Comparison of ENCODE assay signal across 27 mouse cellular contexts in the genomic region with DNA sequence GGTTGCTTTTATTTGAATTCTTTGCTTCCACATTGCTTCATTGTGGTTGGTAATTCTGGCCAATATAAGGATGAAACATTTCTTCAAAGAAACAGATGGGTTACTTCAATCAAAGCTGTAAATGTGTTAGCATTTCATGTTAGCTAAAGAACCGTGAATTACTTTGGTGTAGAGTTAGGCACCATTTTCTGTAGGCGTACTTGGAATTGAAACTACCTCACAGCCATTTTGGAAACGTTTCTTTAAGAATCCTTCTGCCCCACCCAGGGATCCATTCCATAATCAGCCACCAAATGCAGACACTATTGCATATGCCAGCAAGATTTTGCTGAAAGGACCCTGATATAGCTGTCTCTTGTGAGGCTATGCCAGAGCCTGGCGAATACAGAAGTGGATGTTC.
DNase-seq lines count a peak whose midpoint lies in the region; ATAC-seq and TF ChIP-seq lines count a peak whose summit lies in the region.
"Had no signal": no experiment of that assay in that cellular context is flagged by ENCODE, and none has a peak within 500 bp of the region (broad histone marks: within the 10 kb centered on the region; RNA-seq: fewer than 3 reads in every experiment).

No protein-coding gene starts in this region.

- no peak for TF ChIP-seq CTCF in brain, embryonic 14.5 days (IDR thresholded peaks at IDR 0.05; ENCODE audit: borderline replicate concordance, extremely low read depth, insufficient read depth, insufficient read length)

- H3K4me1 ChIP-seq in lung, embryonic 16.5 days (replicated peaks; ENCODE audit: control insufficient read depth, insufficient read depth, low read length) = no peaks in the 10 kb centered on the region
- H3K4me1 ChIP-seq: embryonic facial prominence, embryonic 12.5 days; embryonic facial prominence, embryonic 15.5 days; heart, embryonic 10.5 days; heart, embryonic 13.5 days had no signal

- peak; percentile 11 for DNase-seq in left cerebral cortex, adult 11 months (ENCODE audit: low spot score)
- DNase-seq in left cerebral cortex, adult 18-20 months (ENCODE audit: low spot score in 2 of 2) = no peak
- DNase-seq in lung, adult 18-20 months = no peak
- DNase-seq in brain, embryonic 14.5 days (ENCODE audit: low read depth) = peak; percentile 25
- no peak for DNase-seq in yolk sac, embryonic 10.5 days (ENCODE audit: low spot score)
- DNase-seq: adrenal gland, adult 2 months; adrenal gland, postnatal 14 days; B cell, adult 2 months; cerebellum, adult 11 months; cerebellum, adult 2 months; cerebellum, adult 9-11 months; cerebellum, postnatal 25 days; forebrain, postnatal 0 days; gastrocnemius, postnatal 10 days; gastrocnemius, postnatal 36 days; heart, adult 2 months; heart, postnatal 14 days; heart, postnatal 4 days had no signal

- H3K36me3 ChIP-seq in lung, embryonic 16.5 days (ENCODE audit: control insufficient read depth, insufficient read depth, low read length) = no peaks in the 10 kb centered on the region
- H3K36me3 ChIP-seq: embryonic facial prominence, embryonic 12.5 days; embryonic facial prominence, embryonic 15.5 days; heart, embryonic 10.5 days; heart, embryonic 13.5 days had no signal

- no peak for TF ChIP-seq POLR2A in brain, embryonic 14.5 days (IDR thresholded peaks at IDR 0.05; ENCODE audit: borderline replicate concordance, extremely low read depth, insufficient read depth, insufficient read length, poor library complexity, severe bottlenecking)

- H3K4me3 ChIP-seq in lung, embryonic 16.5 days (ENCODE audit: low read length) = no peak overlapping the region
- H3K4me3 ChIP-seq: embryonic facial prominence, embryonic 12.5 days; embryonic facial prominence, embryonic 15.5 days; heart, adult 2 months; heart, embryonic 10.5 days; heart, embryonic 13.5 days had no signal

- no peak overlapping the region for H3K4me2 ChIP-seq in lung, embryonic 16.5 days (ENCODE audit: low read depth, low read length)
- H3K4me2 ChIP-seq: embryonic facial prominence, embryonic 12.5 days; embryonic facial prominence, embryonic 15.5 days; heart, embryonic 13.5 days; hindbrain, embryonic 14.5 days had no signal

- WGBS in lung, embryonic 16.5 days = 62% methylated on average over 4 of the region's 4 CpGs

- no peaks in the 10 kb centered on the region for H3K9me3 ChIP-seq in lung, embryonic 16.5 days (ENCODE audit: control insufficient read depth, low read length)
- H3K9me3 ChIP-seq: embryonic facial prominence, embryonic 12.5 days; embryonic facial prominence, embryonic 15.5 days; heart, embryonic 10.5 days; heart, embryonic 13.5 days had no signal

- ATAC-seq in lung, embryonic 16.5 days (ENCODE audit: low read depth) = no peak
- ATAC-seq in CD4-positive, CD25-positive, alpha-beta regulatory T cell, adult 4 months = no peak
- ATAC-seq: forebrain, embryonic 14.5 days; forebrain, postnatal 0 days; hindbrain, postnatal 0 days had no signal

- H3K27me3 ChIP-seq in lung, embryonic 16.5 days (ENCODE audit: control insufficient read depth, insufficient read depth, low read depth, low read length) = no peaks in the 10 kb centered on the region
- H3K27me3 ChIP-seq: embryonic facial prominence, embryonic 12.5 days; embryonic facial prominence, embryonic 15.5 days; heart, embryonic 13.5 days had no signal

- no peak overlapping the region for H3K9ac ChIP-seq in lung, embryonic 16.5 days (ENCODE audit: low read length)
- H3K9ac ChIP-seq: embryonic facial prominence, embryonic 12.5 days; embryonic facial prominence, embryonic 15.5 days; forebrain, postnatal 0 days; heart, embryonic 13.5 days; hindbrain, embryonic 14.5 days had no signal

- peak overlapping the region; percentile 27; the same call in 1 of the 2 replicates for H3K27ac ChIP-seq in lung, embryonic 16.5 days (ENCODE audit: low read length)
- H3K27ac ChIP-seq: embryonic facial prominence, embryonic 12.5 days; embryonic facial prominence, embryonic 15.5 days; heart, adult 2 months; heart, embryonic 10.5 days; heart, embryonic 13.5 days; hindbrain, embryonic 14.5 days; hindbrain, postnatal 0 days had no signal

Comparison
In these comparisons a context has a peak if more than half of its experiments do, and no peak if none do; other contexts are left out.
1. DNase-seq: peak in left cerebral cortex, adult 11 months (single experiment) and brain, embryonic 14.5 days (single experiment); none in left cerebral cortex, adult 18-20 months (0 of 2), lung, adult 18-20 months (0 of 2) and yolk sac, embryonic 10.5 days (single experiment).